Mouse (Mus musculus): ENCODE measurements around the gene Ldlrap1. TPM values are rescaled to one million over a fixed set of nuclear protein-coding genes. Genes with fewer than 3 reads are reported as not detected.
A peak's percentile ranks its signal among the peaks of the same experiment; 100 is the strongest.

Ldlrap1 gene
- total RNA-seq, 2 experiments from 2014 or later, result 9.6 to 34.9 TPM

DNA sequence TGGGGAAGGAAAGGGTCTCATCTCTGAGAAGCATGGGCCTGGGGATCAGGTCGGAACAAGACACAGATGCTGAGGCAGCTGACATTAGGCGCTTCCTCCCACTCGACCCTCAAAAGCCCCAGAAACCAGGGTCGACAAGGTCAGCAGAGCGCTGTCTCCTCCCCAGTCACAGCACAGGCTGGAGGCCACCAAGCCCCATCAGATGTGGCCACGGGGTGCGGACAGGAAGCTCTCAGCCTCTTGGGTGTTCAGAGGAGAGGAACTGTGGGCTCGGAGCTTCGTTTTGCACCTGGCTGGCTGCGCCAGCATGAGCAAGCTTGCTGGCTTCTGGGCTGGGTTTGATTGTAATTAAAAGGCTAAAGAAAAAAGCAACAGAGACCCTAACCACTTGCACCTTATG is 13.5 kb downstream of the Ldlrap1 start:
- ATAC-seq (replicated peaks; ENCODE audit: low FRiP score, low TSS enrichment, poor library complexity, severe bottlenecking), result no peak

DNA sequence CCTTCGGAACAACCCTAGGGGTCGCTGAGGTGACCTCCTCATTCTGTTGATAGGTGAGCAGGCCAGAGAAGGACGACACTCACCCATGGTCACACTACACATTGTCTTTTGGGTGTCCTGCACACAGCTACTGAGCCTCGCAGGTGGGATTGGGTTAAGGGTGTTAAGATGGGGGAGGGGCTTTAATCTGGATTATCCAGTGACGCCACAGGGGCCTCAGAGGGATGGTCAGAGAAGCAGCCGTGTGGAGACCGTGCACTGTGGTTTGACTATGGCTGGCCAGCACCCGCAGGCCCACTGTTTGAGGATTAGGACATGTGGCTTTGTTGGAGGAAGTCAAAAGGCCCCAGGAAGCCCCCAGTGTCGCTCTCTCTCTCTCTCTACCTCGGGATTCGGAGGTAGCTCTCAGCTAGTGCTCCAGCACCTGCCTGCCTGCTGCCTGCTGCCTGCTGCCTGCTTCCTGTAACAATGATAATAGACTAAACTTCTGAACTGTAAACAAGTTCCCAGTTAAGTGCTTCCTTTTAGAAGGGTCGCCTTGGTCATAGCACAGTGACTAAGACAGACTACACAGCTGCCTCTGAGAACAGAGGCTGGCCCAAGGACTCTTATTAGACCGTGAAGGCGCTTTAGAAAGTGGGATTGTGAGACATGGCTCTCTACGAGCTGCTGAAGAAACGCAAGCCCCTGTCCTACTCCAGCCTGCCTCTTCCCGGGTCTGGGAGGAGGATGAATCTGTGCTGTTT is 14.1 kb downstream of the Ldlrap1 start:
- ATAC-seq (replicated peaks; ENCODE audit: low FRiP score, low TSS enrichment, poor library complexity, severe bottlenecking), result no peak

DNA sequence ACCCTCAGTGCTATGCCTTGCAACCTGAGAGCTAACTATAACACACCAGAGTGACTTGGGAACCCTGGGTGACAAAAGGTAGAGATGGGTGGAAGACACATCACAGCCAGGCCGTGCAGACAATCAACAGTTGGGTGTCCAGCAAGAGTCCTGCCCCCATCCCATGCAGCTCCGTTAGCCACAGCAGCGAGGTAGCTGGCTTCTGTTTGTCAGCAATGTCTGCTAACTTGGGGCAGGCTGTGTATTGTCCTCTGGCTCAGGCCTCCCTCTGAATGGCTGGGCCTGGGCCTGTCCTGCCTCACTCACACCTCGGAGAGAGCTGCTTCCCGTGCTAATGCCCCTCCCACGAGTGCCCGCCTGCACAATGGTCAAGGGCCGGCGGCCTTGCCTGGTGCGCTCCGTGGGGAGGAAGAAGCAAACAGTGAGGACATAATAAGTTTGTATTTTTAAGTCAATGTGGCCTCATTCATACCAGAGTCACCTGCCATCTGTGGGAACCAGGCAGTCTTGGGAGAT is 14.9 kb downstream of the Ldlrap1 start:
- ATAC-seq (replicated peaks; ENCODE audit: low FRiP score, low TSS enrichment, poor library complexity, severe bottlenecking), result no peak

DNA sequence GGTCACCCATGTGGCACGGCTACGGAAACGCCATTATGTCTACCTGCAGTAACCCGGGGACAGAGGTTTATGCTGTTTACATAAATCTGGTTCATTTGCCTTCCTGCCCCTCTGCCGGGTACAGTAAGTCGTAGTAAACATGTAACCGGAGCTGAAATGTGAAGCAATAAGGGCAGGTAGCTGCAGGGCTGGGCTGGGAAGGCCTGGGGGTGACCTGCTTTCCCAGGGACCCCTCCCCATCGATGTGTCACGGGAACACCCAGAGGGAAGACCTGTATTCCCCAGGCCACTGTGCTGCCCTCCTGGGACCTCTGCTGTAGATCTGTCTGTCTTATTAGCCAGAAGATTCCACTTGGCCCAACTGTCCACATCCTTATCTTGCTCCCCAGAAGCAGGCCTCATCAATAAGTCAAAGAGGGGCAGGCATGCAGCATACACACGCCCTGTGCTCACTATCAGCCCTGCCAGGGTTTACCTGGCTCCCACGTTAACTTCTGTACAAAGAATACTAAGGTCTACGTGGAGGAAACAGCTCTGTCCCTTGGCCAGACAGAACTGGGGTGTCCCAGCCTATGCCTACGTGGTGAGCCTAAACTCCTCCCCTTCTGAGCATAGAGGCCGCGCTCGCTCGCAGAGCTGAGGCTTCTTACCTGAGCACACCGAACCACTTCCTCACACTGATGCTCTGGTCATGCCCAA is 16.0 kb downstream of the Ldlrap1 start:
- ATAC-seq (replicated peaks; ENCODE audit: low FRiP score, low TSS enrichment, poor library complexity, severe bottlenecking), result peak; percentile 77

DNA sequence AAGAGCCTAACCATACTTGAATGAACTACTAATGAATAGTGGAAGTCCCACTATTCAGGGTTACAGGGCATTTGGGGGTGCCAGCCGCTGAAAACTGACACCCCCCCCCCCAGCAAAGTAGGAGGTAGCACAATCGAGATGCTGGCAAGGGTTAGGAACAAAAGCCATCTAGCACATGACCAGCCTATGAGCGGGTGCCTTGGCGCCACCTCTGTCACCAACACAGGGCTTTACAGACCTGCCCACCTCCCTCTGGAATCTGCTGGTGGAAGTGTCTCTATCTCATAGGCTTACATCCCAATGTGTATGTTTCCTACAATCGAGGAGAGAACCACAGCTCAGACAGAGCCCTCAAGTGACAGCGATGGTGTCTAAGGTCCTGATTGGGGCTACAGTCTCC is 17.0 kb downstream of the Ldlrap1 start:
- ATAC-seq (replicated peaks; ENCODE audit: low FRiP score, low TSS enrichment, poor library complexity, severe bottlenecking), result no peak

DNA sequence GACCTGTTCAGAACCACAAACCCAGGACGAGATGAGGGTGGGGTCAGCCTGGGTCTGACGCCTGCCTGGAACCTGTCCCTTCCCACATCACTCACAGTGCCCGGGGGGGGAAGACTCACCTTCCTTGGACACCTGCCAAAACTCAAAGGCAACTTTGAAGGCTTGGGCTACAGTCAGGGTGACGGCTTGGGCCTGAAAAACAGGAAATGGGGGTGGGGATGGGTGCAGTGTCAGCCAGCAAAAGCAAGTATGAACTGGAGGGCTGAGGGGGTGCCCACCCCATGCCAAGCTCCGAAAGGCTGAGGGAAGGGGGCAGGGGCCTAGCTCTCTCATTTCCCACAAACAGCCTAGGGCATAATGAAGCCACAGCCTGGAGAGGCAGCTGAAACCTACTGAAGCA is 17.6 kb downstream of the Ldlrap1 start:
- no peak for ATAC-seq (replicated peaks; ENCODE audit: low FRiP score, low TSS enrichment, poor library complexity, severe bottlenecking)

DNA sequence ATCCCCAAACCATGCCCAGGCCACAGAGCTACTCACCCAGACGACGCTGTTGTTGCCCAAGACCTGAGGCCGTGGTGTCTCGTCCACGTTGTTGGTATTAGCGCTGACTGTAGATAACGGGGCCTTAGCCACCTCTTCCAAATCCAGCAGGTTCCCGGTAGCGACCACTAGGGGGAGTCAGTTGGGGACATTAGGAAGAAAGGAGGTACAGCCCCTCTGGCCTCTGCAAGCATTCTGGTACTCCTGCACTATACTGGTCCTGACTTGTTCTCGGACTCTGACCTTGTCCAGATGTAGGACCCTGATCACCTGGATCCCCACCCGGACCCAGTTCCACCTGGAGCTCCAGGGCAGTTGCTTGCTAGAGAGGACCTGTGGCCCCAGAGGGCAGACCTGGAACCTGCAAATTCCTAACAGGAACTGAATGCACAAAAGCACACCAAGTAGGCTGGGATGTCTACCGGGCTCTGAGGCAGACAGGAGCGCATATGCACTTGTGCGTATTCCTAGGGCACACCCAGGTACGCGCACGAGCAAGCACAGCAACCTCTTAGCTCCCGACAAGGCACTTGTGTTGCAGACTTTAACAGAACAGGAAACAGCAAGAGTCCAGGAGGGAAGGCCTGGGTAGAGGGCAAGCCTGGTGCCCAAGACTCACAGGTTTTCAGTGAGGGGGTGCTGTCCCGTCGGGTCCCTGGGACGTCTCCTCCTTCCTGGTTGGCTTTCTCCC is 18.4 kb downstream of the Ldlrap1 start:
- peak; percentile 56 for ATAC-seq (replicated peaks; ENCODE audit: low FRiP score, low TSS enrichment, poor library complexity, severe bottlenecking)

DNA sequence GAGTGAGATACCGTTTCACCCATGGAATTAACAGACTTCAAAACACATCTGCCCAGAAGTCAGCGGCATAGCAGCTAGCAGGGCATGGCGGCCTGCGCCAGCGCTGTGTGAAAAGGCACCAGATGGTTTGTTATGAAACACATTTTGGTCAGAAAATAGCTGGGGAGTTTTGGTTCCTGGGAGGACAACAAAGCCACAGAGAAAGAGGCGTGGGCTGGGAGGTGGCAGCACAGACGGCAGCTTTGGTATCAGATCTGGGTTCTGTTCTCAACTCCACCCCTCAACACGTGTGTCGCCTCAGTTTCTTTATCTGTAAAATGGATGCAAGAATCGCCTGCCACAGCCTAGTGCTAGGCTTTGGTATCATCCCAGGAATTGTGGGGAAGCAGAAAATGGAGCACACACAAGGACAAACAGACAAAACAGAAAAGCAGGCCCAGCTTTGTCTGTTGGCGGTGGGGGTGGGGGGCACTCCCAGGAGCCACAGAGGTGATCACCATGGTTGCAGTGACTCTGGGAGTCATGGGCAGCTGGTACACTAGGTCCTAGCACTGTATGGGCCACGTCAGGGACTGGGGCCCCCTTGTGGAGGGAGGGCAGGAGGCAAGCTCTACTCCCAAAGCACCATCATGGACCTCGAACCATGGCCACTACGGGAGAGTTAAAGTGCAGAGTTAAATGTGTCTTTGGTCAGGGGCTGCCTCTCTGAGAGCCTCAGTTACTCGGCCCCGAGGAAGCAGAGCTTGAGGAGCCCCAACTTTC is 21.7 kb downstream of the Ldlrap1 start:
- no peak for ATAC-seq (replicated peaks; ENCODE audit: low FRiP score, low TSS enrichment, poor library complexity, severe bottlenecking)

DNA sequence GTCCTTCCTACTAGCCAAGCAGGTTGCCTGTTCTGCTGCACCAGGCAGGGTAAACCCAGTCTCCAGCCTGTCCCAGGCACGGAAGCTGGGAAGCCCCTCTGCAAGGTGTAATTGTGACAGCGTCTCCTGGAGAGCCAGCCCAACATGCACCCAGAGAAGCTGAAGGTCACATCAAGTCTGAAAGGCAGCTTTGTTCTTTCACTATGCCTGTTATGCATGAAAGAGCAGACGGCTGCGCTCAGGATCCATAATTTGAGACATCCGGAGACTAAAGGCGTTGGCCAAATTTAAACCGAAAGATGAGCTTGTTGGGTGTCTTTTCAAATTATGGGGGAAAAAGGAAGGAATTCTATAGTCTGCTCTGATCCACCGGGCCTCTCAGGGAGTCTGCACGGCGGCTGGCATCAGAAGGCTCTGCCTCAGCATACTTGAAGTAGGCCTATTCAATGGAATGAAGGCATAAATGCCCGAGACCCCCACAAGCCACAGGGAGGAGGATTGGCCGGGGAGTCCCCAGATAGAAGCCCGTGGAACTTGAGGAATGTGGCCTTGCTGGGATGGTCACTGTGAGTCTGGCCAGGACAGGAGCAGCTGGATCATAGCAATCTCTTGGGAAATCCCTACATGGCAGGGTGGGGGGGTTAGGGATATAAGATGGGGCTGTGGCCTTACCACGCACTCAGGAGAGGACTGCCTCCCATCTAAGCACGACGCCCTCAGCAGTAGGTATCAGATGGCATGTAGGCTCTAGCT is 23.8 kb downstream of the Ldlrap1 start:
- ATAC-seq (replicated peaks; ENCODE audit: low FRiP score, low TSS enrichment, poor library complexity, severe bottlenecking), result no peak

DNA sequence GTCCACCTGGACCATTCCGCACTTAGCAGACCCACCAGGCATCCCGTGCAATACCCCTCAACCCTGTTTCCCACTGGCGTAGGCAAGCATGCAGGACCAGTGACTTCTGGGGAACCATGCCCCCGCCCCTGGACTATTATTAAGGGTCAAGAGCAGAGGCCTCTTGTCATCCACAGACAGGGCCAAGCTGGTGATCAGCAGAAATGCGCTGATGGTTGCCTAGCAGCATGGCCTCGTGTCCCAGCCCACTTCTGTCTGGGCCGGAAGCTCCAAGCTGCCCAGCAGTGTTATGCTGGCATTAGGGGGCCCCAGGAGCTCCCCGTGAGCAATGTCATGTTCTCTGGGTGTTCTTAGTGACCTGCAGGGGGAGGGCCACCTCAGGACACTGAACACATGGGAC is 25.9 kb downstream of the Ldlrap1 start:
- ATAC-seq (replicated peaks; ENCODE audit: low FRiP score, low TSS enrichment, poor library complexity, severe bottlenecking), result no peak

DNA sequence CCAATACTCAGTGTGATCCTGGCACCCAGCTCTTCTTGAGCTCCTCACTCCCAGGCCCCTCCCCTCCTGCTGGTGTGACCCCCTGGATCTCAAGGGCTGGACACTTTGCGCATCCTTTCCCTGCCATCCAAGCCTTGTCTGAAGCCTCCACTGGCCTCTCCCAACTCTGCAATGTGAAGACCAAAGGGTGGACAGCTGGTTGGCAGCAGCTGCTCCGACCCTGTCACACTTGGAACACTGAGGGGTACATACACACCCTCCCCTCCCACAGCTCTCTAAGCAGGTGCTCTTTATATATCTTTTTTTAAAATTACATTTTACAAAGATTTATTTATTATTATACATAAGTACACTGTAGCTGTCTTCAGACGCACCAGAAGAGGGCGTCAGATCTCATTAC is 27.6 kb downstream of the Ldlrap1 start:
- ATAC-seq (replicated peaks; ENCODE audit: low FRiP score, low TSS enrichment, poor library complexity, severe bottlenecking), result no peak

DNA sequence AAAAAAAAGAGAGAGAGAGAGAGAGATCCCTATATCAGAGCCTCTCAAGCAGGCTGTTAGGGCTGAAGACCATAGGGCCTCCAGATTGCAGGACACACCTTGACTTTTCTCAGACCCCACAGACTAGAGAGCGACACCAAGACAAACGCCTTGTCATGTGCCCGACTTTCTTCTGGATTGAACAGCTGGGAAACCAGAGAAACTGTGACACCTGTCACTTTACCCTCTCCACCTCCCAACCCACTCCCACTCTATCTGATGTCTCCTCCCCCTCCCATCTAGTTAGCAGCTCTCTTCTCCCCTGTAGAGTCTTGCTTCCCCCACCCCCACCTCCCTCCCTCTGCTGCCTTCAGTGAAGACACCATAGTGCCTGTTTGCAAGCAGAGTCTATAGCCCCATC is 28.3 kb downstream of the Ldlrap1 start:
- ATAC-seq (replicated peaks; ENCODE audit: low FRiP score, low TSS enrichment, poor library complexity, severe bottlenecking), result no peak

DNA sequence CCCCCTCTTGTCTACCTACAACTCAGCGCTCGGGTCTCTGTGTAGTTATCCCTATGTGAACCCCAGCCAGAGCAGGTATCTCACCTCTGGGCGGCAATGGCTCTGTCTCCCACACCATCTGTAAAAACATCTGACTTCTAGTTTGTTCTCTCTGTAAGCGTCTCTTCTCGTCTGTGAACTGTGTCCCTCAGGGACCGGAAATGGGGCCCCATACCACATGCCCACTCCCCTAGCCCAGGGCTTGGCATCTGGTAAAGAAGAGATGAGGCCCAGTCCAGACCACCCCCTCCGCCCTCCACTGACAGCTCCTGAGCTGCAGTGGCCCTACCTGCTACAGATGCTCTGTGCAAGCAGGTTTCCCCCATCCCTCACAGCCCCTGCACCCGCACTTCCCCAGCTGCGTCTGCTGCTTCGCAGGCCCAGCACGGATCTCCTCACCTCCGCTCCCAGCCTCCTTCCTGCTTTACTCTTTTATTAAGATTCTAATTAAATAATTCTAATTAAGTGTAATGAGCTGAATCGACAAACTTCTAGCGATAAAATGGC is 30.4 kb downstream of the Ldlrap1 start:
- no peak for ATAC-seq (replicated peaks; ENCODE audit: low FRiP score, low TSS enrichment, poor library complexity, severe bottlenecking)

DNA sequence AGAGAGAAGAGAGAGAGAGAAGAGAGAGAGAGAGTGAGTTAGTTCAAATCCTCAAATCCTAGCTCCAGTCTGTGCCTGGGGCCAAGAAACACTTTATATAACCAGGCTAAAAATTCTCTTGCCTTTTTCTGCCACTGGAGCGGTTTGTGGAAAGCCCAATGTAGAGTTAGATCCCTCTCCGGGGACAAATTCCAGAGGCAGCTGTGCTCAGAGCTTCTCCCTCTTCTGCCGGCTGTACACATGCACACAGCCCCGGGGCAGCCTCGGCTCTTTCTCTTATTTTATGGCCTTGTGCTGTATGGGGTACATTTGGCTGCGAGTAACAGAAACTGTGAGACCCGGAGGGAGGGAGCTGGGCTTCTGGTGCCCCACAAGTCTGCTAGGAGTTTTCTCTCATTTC is 31.7 kb downstream of the Ldlrap1 start:
- no peak for ATAC-seq (replicated peaks; ENCODE audit: low FRiP score, low TSS enrichment, poor library complexity, severe bottlenecking)

DNA sequence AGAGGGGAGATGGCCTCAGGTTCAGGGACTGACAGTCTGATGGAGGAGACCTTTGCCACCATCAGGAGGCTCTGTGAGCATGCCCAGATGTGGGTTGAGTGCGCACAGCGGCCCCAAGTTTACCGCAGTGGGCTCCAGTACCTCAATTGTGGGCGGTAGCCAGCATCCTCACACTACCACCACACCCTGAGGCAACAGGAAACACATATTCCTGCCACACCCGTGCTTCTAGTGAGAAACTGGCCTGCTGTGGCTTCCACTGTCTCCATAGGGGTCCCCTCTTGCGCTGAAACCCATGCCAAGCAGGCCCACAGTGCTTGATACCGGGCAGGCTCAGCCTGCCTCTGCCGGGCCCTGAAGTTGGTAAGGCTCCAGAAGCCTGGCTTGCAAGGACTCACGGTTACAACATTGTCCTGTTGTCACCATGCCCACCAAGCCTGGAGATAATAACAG is 33.2 kb downstream of the Ldlrap1 start:
- peak; percentile 72 for ATAC-seq (replicated peaks; ENCODE audit: low FRiP score, low TSS enrichment, poor library complexity, severe bottlenecking)

DNA sequence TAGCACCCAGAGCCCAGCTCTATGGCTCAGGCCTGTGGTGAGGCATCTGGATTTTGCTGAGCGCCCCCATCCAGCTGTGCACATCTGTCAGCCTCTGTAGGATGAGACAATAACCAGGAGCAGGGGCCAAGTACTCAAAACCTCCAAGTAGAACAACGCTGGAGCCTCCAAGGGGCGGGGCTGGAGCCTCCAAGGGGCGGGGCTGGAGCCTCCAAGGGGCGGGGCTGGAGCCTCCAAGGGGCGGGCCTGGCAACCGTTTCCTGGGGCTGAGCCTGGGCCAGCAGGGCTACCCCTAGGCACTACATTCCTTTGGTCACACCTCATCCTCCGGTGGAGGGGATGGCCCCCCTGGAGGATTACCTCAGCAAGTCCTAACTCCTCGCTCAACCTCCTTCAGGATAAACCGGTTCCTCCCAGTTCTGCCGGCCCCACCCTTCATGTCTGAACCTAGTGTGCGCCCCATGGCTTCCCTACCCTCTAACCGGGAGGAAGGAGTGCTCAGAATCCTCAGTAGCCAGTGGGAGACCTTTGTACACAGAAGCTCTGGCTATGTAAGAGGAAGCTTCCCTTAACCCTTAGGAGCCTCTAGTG is 33.7 kb downstream of the Ldlrap1 start:
- peak; percentile 57 for ATAC-seq (replicated peaks; ENCODE audit: low FRiP score, low TSS enrichment, poor library complexity, severe bottlenecking)

DNA sequence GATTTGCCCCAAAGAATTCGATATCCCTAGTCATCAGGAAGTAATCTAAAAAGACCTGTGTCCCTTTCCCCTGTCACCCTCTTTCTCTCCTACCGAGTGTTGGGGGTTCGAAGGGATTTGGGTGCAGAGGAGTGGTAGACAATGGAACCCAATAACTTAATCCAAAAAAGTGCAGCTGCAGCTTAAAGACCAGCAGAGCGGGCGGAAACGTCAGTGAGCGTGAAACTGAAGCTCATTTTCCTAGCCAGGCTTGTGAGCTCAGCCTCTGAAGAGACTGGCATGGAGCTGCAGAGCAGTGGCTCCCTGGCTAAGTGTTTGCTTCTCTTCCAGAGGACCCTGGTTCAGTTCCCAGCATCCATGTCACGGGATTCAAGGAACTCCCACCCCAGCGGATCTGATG is 34.5 kb downstream of the Ldlrap1 start:
- no peak for ATAC-seq (replicated peaks; ENCODE audit: low FRiP score, low TSS enrichment, poor library complexity, severe bottlenecking)

DNA sequence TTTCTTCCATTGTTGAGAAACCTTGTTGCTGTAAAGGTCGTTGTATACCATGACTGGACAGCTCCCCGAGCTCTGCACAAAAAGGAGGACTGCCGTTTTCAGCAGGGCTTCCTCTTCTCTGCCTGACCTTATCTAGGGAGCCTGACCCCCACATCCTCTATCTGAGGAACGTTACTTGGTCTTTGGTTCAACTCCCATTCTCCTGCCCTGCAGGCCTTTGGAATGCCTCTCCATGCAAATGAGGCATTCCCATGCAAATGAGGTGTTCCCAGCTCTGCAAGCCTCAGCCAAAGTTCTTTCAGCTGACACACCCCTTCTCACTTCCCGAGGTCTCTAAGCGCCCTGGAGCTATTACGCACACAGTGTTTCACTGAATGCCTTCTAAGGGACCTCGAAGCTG is 37.7 kb downstream of the Ldlrap1 start:
- no peak for ATAC-seq (replicated peaks; ENCODE audit: low FRiP score, low TSS enrichment, poor library complexity, severe bottlenecking)

Data from megakaryocyte-erythroid progenitor cell, adult 5-6 weeks (primary cell).